Mouse (Mus musculus): ENCODE data around the gene Abl1. TPM values are rescaled to one million over a fixed set of nuclear protein-coding genes. Genes with fewer than 3 reads are reported as not detected.

Abl1 gene
- 10 to 100 TPM; 75.6 to 77.1 TPM for total RNA-seq (2023)

DNA sequence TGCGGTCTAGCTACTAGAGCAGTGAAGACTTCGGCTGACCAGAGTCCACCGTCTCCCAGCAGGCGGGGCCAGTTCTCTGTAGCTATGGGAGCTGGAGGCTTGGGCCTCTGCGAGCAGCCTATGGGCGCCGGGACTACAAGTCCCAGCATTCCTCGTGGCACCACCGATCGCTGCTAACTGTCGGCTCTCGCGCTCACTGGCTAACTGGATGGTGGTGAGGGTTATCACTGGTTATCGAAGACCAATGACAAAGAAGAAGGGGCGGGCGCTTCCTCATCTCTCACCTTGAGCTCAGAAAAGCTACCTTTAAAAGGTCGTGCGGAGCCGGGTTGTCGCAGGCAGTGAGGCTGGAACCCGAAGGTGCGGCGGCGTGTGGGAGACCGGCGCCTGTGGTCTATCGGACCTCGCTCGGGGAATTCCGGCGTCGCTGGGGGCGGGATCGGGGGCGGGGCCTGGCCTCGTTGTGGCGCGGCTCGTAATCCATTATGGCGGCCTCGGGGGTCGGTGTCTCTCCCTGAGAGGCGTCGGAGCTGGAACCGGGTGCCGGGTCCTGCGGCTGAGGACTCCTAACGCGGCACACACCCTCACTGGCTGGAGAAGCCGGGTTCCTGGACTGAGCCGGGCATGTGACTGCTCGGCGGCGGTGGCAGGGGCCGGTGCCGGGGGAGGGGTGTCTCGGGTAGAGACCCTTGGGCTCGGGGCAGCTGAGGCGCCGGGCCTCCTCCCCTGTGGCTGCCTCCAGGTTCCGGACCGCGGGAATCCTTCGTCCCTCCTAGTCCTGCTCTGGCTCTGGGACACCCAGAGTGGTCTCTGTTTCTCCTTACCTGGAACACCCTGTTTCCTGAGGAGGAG lies at the start of gene Abl1:
Gene Abl1 (plus strand): TSS at position 303 of the 852 bp plus-strand sequence.

DNA sequence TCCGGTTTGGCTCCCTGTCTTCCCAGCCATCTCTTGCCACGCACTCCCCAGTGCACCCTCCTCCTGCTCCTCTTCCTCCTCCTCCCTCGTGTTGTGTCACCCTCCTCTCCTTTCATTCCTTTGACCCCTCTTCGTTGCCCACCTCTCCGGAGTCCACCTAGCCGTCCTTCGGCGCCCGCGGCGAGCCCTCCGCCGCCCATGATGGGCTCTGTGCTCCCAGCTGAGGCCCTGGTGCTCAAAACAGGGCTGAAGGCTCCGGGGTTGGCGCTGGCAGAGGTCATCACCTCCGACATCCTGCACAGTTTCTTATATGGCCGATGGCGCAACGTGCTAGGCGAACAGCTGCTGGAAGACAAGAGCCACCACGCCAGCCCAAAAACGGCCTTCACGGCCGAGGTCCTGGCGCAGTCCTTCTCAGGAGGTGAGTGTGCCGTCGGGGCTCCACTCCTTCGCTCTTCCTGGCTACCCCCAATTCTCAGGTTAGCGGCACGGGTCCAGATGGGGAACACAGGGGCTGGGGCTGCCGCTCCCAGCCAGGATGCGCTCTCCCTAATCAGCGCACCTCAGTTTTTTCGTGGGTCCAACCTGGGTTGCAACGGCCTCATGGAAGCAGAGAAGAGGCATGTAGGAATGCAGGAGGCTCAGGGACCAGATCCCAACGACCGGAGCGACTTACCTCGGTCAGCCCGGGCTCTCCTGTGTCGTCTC lies 48.1 kb upstream of the Abl1 start, which contains the start of gene Prdm12:
Gene Prdm12 (plus strand): TSS at position 137 of the 708 bp plus-strand sequence.

DNA sequence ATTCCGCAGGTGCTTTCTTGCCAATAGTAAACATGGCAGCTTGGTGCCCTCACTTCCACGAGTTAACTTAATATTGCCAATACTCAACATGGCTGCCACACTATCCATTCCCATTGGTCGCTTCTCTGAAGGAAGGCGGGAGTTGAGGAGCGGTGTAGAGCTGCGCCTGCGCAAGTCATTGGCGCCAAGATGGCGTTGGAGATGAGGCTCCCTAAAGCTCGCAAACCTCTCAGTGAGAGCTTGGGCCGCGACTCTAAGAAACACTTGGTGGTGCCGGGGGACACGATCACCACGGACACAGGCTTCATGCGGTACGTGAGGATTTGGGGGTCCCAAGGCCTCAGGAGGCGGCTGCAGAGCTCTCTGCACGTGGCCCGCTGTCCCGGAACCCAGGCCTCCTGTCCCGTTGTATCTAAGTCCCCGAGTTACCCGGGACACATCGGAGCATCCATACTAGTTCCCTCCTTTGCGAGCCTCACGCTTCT lies 17.6 kb upstream of the Abl1 start, which contains the start of gene Exosc2:
Gene Exosc2 (plus strand): TSS at position 165 of the 485 bp plus-strand sequence.

DNA sequence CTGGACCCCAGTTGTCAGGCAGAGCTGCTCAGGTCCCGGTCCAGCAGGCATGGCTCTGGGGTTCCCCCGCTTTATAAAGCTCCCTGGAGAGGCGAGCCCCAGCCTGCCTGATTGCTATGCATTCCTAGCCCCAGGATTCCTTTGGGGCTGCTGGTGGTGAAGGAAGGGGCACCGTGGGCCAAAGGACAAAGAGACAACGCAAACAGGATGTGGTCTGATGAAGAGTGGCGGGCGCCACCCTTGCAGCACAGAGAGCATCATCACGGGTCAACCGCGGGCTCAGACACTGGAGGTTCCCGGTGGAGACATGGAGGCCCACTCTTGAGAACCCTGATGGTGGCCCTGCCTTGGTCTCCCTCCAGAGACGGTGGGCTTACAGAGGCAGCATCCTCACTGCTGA lies 122.3 kb downstream of the Abl1 start, which contains the start of gene Qrfp:
Gene Qrfp (minus strand): TSS at position 137 of the 400 bp plus-strand sequence.

DNA sequence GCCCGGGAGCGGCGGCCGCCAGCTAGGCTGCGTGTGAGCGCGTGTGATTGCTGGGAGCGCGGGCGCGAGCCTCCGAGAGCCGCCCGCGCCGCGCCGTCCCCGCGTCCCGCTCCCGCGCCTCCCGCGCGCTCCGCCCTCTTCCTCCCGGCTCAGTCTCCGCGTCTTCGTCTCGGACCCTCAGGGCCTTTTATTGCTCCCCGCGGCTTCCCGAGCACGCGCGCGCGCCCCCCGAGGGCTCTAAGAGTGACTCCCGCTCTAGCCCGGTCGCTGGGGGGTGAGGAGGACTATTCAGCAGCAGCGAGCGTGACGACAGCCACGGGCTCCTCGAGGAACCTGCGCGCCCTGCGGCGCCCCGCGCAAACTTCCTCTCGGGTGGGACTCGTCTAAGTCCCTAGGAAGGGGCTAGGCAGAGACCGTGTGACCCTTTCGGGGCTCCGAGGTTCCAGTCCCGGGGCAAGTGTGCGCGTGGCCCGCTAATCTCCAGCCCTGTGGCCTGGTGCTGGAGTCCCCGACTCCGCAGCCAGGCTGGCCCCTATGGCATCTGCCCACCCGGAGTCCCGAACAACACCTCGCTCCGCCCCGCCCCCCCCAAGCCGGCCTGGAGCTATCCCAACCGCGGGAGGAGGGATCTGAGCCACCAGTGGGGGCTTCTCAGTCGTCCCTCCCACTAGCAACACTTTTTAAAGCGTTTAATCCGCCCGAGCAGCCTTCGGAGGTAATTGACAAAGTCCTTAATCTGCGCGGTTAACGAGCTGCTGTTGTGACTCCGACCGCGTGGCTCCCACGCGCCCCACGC lies 157.9 kb downstream of the Abl1 start, which contains the start of gene Fibcd1:
Gene Fibcd1 (minus strand): TSS at position 110 of the 796 bp plus-strand sequence.

Other genes starting within 250 kb of the Abl1 start
- 100 to 1,000 TPM in 1 of 2 experiments, 10 to 100 TPM in 1; 95.8 to 108 TPM for gene Ass1, start 218.2 kb upstream of the Abl1 start, total RNA-seq (2023)
- 10 to 100 TPM; 21.6 to 22.2 TPM for gene Fubp3, start 115.7 kb upstream of the Abl1 start, total RNA-seq (2023)
- gene Prdm12, start 48.3 kb upstream of the Abl1 start, total RNA-seq (2023): not detected
- 10 to 100 TPM; 55.5 to 69.7 TPM for gene Exosc2, start 17.7 kb upstream of the Abl1 start, total RNA-seq (2023)
- gene Qrfp, start 122.2 kb downstream of the Abl1 start, total RNA-seq (2023): 1 to 10 TPM; 1.5 to 1.8 TPM
- gene Fibcd1, start 157.6 kb downstream of the Abl1 start, total RNA-seq (2023): under 1 TPM; 0.32 to 0.44 TPM
- gene Lamc3, start 198.9 kb downstream of the Abl1 start, total RNA-seq (2023): under 1 TPM in 1 of 2 experiments, not detected in 1; 0.15 TPM

Measured in T-cell, adult 66 days (primary cell).